Mouse (Mus musculus) MEL (cell line): Measurements from ENCODE around the gene Irf4.

Experiments used
- CHD2 ChIP-seq: IDR thresholded peaks from 2 replicates; pipeline ENCODE4 v1.6.1; 2011; ENCODE audit warnings: low read length, improper control_type of control experiment
- CTCF ChIP-seq, 3 experiments: IDR thresholded peaks in 2 of 3; conservative IDR thresholded peaks in 1 of 3; 2 replicates each; pipeline ENCODE4 v1.5.1; 2011 to 2012; ENCODE audit warnings: low read length in 3 of 3, low read depth in 2 of 3, mild to moderate bottlenecking in 2 of 3, improper control_type of control experiment in 1 of 3, inconsistent platforms in 1 of 3, mixed read lengths in 1 of 3, moderate library complexity in 1 of 3; ENCODE audit not compliant: control insufficient read depth in 1 of 3, insufficient read depth in 1 of 3, poor library complexity in 1 of 3, severe bottlenecking in 1 of 3
- EP300 ChIP-seq, 2 experiments: IDR thresholded peaks; 2 replicates each; pipeline ENCODE4 v1.6.1; 2011; ENCODE audit warnings: improper control_type of control experiment in 2 of 2, low read length in 2 of 2, low read depth in 1 of 2, mild to moderate bottlenecking in 1 of 2
- NELFE ChIP-seq: IDR thresholded peaks from 2 replicates; pipeline ENCODE4 v1.6.1; 2011; ENCODE audit warnings: low read depth, low read length, improper control_type of control experiment
- POLR2A ChIP-seq, 2 experiments: IDR thresholded peaks; 2 replicates each; pipeline ENCODE4 v1.6.1; 2011 to 2012; ENCODE audit warnings: low read length in 2 of 2, mild to moderate bottlenecking in 2 of 2, control low read depth in 1 of 2, improper control_type of control experiment in 1 of 2, low read depth in 1 of 2, moderate library complexity in 1 of 2; ENCODE audit not compliant: control insufficient read depth in 1 of 2, insufficient read depth in 1 of 2, poor library complexity in 1 of 2
- UBTF ChIP-seq: IDR thresholded peaks from 2 replicates; pipeline ENCODE4 v1.6.1; 2012; ENCODE audit warnings: low read depth, mild to moderate bottlenecking, inconsistent platforms, low read length, improper control_type of control experiment, moderate library complexity, borderline replicate concordance; ENCODE audit not compliant: insufficient read depth
- USF1 ChIP-seq: IDR thresholded peaks from 2 replicates; pipeline ENCODE4 v1.6.1; 2014; ENCODE audit warnings: low read depth, mild to moderate bottlenecking, inconsistent platforms, low read length, improper control_type of control experiment, moderate library complexity

GRCm38 (mm10) chr13:30809240-30809639 lies 60.2 kb downstream of the Irf4 start:
- TF ChIP-seq POLR2A (IDR thresholded peaks at IDR 0.05; ENCODE audit: control insufficient read depth in 1 of 2, insufficient read depth in 1 of 2, low read depth in 1 of 2, low read length in 2 of 2, poor library complexity in 1 of 2): no peak
- TF ChIP-seq CTCF (IDR thresholded peaks at IDR 0.05 in 2 of 3, conservative IDR thresholded peaks at IDR 0.05 in 1 of 3; ENCODE audit: control insufficient read depth in 1 of 3, insufficient read depth in 1 of 3, low read depth in 2 of 3, low read length in 3 of 3, poor library complexity in 1 of 3, severe bottlenecking in 1 of 3): no peak
- no peak for TF ChIP-seq CHD2
- TF ChIP-seq USF1: no peak
- no peak for TF ChIP-seq NELFE
- no peak for TF ChIP-seq EP300 (IDR thresholded peaks at IDR 0.05; ENCODE audit: low read depth in 1 of 2, low read length in 2 of 2)
- TF ChIP-seq UBTF: no peak
